Mouse (Mus musculus): ENCODE results near the gene Kctd2.
A peak's percentile ranks its signal among the peaks of the same experiment; 100 is the strongest.
"Not testable (repeated sequence)": the region's sequence is repeated elsewhere in the genome, so short reads cannot be mapped to it uniquely, and the experiment has no call there.

Kctd2 gene

DNA sequence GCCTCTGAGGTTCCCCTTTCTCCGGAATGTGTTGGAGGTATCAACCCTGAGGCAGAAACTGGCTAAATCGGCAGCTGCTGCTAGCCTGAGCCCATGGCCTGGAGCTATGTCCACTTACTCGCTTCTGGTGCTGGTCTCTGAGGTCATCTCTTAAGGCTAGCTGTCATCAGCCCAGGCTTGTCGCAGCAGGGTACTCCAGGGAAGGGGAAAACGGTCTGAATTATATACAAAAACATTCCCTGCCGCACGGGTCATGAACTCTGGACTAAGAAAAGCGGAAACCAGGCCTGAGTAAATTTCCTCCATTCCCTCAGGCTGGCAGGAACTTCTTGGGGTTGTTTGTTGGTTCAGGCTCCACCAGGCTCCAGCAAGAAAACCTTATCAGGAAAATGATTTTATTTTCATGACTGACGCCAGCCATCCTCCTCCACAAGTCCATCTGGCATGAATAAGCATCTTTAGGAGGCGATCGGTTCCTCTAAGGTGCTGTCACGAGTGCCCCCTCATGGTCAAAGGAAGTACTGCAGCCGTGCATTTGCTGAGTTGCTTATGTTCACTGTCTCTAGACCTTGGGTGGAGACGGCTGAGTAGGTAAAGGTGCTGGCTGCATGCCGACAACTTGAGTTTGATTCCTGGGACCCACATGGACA is 53.8 kb downstream of the Kctd2 start:
- DNase-seq (ENCODE audit: low spot score in 2 of 2), result peak; percentile 96 to 97

DNA sequence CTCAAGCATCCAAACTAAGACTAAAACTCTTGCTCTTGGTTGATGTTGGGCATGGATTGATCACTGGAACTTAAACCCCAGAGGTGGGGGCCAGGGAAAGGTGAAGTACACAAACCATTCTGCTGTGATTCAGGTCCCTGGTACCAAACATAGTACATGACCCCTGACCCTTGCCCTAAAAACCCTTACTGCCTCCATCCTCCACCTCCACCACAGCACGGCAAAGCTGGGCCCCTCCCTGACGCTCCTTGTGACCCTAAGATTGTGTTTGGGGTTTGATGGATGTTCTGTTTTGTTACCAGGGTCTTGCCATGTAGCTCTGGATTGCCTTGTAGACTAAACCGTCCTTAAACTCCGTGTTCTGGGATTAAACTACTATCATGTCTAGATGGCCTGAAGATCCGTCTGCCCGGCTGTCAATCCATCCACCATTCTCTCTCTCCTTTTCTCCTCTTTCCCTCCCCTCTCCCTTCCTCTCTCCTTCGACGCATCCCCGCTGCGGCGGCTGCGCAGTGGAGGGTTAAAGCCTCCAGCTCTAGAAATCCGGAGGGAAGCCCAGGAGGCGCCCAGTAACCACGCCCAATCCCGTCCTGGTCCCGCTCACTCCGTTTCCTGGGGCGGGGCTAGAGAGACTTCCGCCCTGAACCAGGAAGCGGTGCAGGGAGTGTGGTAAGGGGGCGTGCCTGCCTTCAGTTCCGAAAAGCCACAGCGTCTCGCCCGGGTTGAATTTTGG is 55.3 kb downstream of the Kctd2 start, which contains the start of gene Armc7:
TSS of gene Armc7 (plus strand) at position 643 of the 733 bp plus-strand sequence.
- DNase-seq (ENCODE audit: low spot score in 2 of 2), result peak; percentile 74 to 91

DNA sequence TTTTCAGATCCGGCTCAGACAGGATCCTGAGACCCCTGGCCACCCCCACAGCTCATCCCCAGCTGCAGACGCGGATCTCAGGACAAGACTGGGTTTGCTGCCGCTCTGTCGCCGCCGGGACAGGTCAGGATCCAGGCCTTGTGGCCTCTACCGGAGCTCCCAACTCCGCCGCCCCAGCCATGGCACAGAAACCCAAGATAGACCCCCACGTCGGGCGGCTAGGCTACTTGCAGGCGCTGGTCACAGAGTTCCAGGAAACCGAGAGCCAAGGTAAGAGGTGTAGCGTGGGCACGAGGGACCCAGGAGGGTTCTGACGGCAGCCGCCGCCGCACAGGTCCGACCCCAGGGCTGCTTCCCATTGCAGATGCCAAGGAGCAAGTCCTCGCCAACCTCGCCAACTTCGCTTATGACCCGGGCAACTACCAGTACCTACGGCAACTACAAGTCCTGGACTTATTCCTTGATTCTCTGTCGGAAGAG is 55.9 kb downstream of the Kctd2 start:
- DNase-seq (ENCODE audit: low spot score in 2 of 2), result no peak

DNA sequence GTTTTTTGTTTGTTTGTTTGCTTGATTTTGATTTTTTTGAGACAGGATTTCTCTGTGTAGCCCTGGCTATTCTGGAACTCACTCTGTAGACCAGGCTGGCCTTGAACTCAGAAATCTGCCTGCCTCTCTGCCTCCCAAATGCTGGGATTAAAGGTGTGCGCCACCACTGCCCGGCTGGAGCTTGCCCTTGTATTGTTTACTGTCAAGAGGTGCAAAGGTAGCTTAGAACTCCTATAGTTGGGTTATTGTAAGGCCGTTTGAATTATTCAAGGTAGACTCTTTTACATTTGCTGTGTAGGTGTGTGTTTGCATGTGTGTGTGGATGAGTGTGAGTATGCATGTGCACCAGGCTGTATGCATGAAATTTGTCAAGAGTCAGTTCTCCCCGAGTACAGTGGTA is 56.7 kb downstream of the Kctd2 start:
- not testable (repeated sequence) for DNase-seq (ENCODE audit: low spot score in 2 of 2)

DNA sequence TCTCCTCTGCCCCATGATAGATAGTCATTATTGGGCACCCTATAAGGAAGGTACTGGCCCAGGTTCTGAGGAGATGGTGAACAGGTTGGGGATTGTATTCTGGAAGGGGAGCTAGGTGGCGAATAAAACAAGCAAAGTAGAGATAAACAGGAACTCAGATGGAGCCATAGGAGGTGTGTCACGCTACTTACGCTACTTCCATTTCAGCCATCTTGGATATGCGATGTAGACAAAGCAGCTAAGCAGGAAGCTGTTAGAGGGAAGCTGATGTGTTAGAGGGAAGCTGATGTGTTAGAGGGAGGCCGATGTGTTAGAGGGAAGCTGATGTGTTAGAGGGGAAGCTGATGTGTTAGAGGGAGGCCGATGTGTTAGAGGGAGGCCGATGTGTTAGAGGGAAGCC is 57.5 kb downstream of the Kctd2 start:
- not testable (repeated sequence) for DNase-seq (ENCODE audit: low spot score in 2 of 2)

DNA sequence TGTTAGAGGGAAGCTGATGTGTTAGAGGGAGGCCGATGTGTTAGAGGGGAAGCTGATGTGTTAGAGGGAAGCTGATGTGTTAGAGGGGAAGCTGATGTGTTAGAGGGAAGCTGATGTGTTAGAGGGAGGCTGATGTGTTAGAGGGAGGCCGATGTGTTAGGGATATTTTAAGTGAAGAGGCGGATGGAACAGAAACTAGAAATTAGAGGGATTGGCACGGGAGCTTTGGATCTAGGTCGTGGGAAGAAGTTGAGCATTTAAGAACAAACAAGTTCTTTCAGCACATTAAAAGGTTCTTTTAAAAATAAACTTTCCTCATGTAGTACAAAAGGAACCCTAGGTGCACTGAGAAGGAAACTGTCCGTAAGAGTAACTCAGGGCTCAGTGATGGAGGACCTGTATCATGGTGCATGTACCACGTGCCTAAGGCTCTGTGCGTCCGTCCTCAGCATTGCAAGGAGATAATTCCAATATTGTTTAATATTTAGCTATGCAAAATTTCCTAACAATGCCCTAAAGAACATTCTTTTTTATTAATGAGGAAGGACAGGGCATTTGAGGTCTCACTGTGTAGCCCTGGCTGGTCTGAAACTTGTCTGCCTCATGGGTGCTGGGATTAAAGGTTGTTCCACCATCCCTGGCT is 58.5 kb downstream of the Kctd2 start:
- no peak for DNase-seq (ENCODE audit: low spot score in 2 of 2)
